Mouse (Mus musculus) kidney, adult 8-10 months (tissue): ENCODE data around the gene Thap4.
"Not testable (repeated sequence)": the region's sequence is repeated elsewhere in the genome, so short reads cannot be mapped to it uniquely, and the experiment has no call there.

ENCODE experiments used
- DNase-seq, 2 experiments: peaks; one replicate each; pipeline ENCODE4 v3.0.0; 2022

Gene Thap4

GRCm38 (mm10) chr1:93754573-93755290, at the start of gene Thap4:
Thap4 (minus strand) TSS chr1:93754864.
- DNase-seq: peak; percentile 93

GRCm38 (mm10) chr1:93803556-93804507, 49.2 kb upstream of the Thap4 start, which contains the start of gene Ing5:
Ing5 (plus strand) TSS chr1:93803965.
- DNase-seq: peak; percentile 98 to 100

GRCm38 (mm10) chr1:93802771-93803170, 48.1 kb upstream of the Thap4 start:
- no peak for DNase-seq

GRCm38 (mm10) chr1:93801741-93802238, 47.1 kb upstream of the Thap4 start, which contains the start of gene Dtymk:
Dtymk (minus strand) TSS chr1:93801934.
- DNase-seq: peak; percentile 93 to 95

- DNase-seq: no peak
Observed at GRCm38 (mm10) chr1:93800670-93801503, 46.2 kb upstream of the Thap4 start.

- DNase-seq: no peak
Observed at GRCm38 (mm10) chr1:93795886-93796285, 41.2 kb upstream of the Thap4 start.

- no peak for DNase-seq
Observed at GRCm38 (mm10) chr1:93794526-93794925, 39.9 kb upstream of the Thap4 start.

- no peak for DNase-seq
Observed at GRCm38 (mm10) chr1:93786912-93787311, 32.2 kb upstream of the Thap4 start.

GRCm38 (mm10) chr1:93776686-93777085, 22.0 kb upstream of the Thap4 start:
- DNase-seq: no peak

- DNase-seq: no peak
Observed at GRCm38 (mm10) chr1:93769901-93770300, 15.2 kb upstream of the Thap4 start.

- DNase-seq: no peak
Observed at GRCm38 (mm10) chr1:93767600-93767999, 12.9 kb upstream of the Thap4 start.

GRCm38 (mm10) chr1:93764871-93765591, 10.4 kb upstream of the Thap4 start:
- DNase-seq: no peak

GRCm38 (mm10) chr1:93763531-93763930, 8.9 kb upstream of the Thap4 start:
- DNase-seq: not testable (repeated sequence)

GRCm38 (mm10) chr1:93760076-93760475, 5.4 kb upstream of the Thap4 start:
- DNase-seq: no peak

GRCm38 (mm10) chr1:93756154-93756553, 1.5 kb upstream of the Thap4 start:
- DNase-seq: no peak

GRCm38 (mm10) chr1:93755618-93756017, 954 bp upstream of the Thap4 start:
- no peak for DNase-seq

- DNase-seq: no peak
Observed at GRCm38 (mm10) chr1:93755291-93755610, 587 bp upstream of the Thap4 start.

- peak in 1 of 2 experiments; percentile 29 for DNase-seq
Observed at GRCm38 (mm10) chr1:93753911-93754572, 622 bp downstream of the Thap4 start.

- peak in 1 of 2 experiments; percentile 58 for DNase-seq
Observed at GRCm38 (mm10) chr1:93751290-93751689, 3.4 kb downstream of the Thap4 start, which contains the start of gene Atg4b. Atg4b (plus strand) TSS chr1:93751500.

GRCm38 (mm10) chr1:93748539-93748938, 6.1 kb downstream of the Thap4 start:
- no peak for DNase-seq

- DNase-seq: no peak
Observed at GRCm38 (mm10) chr1:93746179-93746578, 8.5 kb downstream of the Thap4 start.
